Mouse (Mus musculus) liver, adult 2 months (tissue): ENCODE results near the gene Ulk4.
"Not testable (repeated sequence)": the region's sequence is repeated elsewhere in the genome, so short reads cannot be mapped to it uniquely, and the experiment has no call there.

Experiments used
- CTCF ChIP-seq: fragments of 200-500 bp; IDR thresholded peaks from 2 replicates; pipeline ENCODE4 v1.5.1; 2011; ENCODE audit warnings: low read depth, low read length, control low read depth
- POLR2A ChIP-seq: fragments of 200-500 bp; IDR thresholded peaks from 2 replicates; pipeline ENCODE4 v1.6.1; 2011; ENCODE audit warnings: low read length, control low read depth; ENCODE audit not compliant: insufficient read depth; ENCODE audit errors: extremely low read depth

- TF ChIP-seq CTCF, POLR2A: not testable (repeated sequence)
These were observed 231.3 kb downstream of the Ulk4 start for GRCm38 (mm10) chr9:121045657-121046056.
